Mouse (Mus musculus): ENCODE results near the gene Hyou1. TPM values are rescaled to one million over a fixed set of nuclear protein-coding genes. Genes with fewer than 3 reads are reported as not detected.
"Not testable (repeated sequence)": the region's sequence is repeated elsewhere in the genome, so short reads cannot be mapped to it uniquely, and the experiment has no call there.

The Hyou1 gene
- polyA plus RNA-seq, 1 experiment from 2014 or later = 41.3 TPM

GRCm38 (mm10) chr9:44398087-44398486, 18.8 kb downstream of the Hyou1 start:
- no peak for DNase-seq (ENCODE audit: low spot score)
- Histone ChIP-seq H3K36me3 (peaks cover 45% of the 10 kb centered on the region), H3K4me3 (peak overlapping the region; percentile 84), H3K4me1 (peaks cover 21% of the 10 kb centered on the region), H3K27ac (no peak overlapping the region), H3K9me3 (replicated peaks) (no peaks in the 10 kb centered on the region), H3K27me3 (ENCODE audit: low read depth, poor library complexity, severe bottlenecking) (peaks cover 12% of the 10 kb centered on the region; the same call in 1 of the 2 replicates)
- 21% methylated on average over 4 of the region's 4 CpGs for WGBS

DNA sequence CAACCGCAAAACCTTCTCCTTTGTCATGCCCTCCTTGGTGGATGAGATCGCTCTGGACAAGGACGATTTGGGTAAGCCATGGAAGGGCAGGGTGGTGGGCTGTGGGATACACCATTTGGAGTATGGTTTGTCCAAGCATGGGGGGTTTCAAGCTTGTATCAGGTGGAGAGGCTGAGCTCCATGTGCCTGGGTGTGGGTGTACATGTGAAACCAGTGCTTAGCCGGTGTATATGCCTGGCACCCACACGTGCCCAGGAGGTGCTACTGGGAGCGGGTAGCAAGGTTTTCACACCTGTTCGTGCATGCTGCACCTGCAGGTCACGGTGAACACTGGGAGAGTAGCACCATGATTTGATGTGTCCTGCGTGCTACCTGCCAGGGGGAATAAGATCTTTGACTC, 19.3 kb downstream of the Hyou1 start:
- H3K36me3 ChIP-seq = peaks cover 49% of the 10 kb centered on the region
- H3K27me3 ChIP-seq (ENCODE audit: low read depth, poor library complexity, severe bottlenecking) = peaks cover 12% of the 10 kb centered on the region; the same call in 1 of the 2 replicates
- peaks cover 21% of the 10 kb centered on the region for H3K4me1 ChIP-seq
- DNase-seq (ENCODE audit: low spot score) = no peak
- no peak overlapping the region for H3K27ac ChIP-seq
- H3K9me3 ChIP-seq (replicated peaks) = no peaks in the 10 kb centered on the region
- no peak overlapping the region for H3K4me3 ChIP-seq
- WGBS = 80% methylated on average over 9 of the region's 9 CpGs

DNA sequence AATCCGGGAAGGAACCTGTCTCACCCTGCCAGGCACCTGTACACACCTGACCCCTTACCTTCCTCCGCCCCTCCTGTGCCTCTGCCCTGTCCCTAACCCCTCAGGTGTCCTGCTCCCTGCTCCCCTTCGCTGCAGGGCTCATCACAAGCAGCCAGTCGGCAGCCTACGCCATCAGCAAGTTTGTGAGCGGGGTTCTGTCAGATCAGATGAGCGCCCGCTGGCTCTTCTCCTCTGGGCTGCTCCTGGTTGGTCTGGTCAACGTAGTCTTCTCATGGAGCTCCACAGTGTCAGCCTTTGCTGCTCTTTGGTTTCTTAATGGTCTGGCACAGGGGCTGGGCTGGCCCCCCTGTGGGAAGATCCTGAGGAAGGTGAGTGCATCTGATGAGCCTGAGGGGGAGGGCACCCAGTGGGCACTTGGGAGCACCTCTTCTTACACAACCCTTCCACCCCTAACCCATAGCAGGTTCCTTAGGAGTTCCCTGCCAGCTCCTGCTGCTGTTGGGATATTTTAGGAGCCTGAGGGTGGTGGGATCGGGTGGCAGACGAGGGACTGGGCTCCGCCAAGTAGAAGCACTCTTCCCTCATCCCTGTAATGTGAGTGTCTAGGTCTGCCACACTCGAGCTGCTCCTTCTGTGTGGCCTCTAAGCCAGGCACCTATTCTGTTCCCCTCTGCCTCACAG, 20.0 kb downstream of the Hyou1 start:
- Histone ChIP-seq H3K36me3 (peaks cover 56% of the 10 kb centered on the region), H3K4me1 (peaks cover 21% of the 10 kb centered on the region), H3K27ac (no peak overlapping the region), H3K27me3 (ENCODE audit: low read depth, poor library complexity, severe bottlenecking) (peaks cover 12% of the 10 kb centered on the region; the same call in 1 of the 2 replicates), H3K9me3 (replicated peaks) (no peaks in the 10 kb centered on the region), H3K4me3 (no peak overlapping the region)
- no peak for DNase-seq (ENCODE audit: low spot score)
- 86% methylated on average over 13 of the region's 13 CpGs for WGBS

GRCm38 (mm10) chr9:44399795-44400114, 20.5 kb downstream of the Hyou1 start:
- 92% methylated on average over 6 of the region's 6 CpGs for WGBS
- Histone ChIP-seq H3K9me3 (replicated peaks) (no peaks in the 10 kb centered on the region), H3K4me1 (peaks cover 21% of the 10 kb centered on the region), H3K36me3 (peaks cover 61% of the 10 kb centered on the region), H3K27ac (no peak overlapping the region), H3K4me3 (no peak overlapping the region), H3K27me3 (ENCODE audit: low read depth, poor library complexity, severe bottlenecking) (peaks cover 12% of the 10 kb centered on the region; the same call in 1 of the 2 replicates)
- no peak for DNase-seq (ENCODE audit: low spot score)

GRCm38 (mm10) chr9:44401081-44401480, 21.8 kb downstream of the Hyou1 start:
- no peaks in the 10 kb centered on the region for H3K9me3 ChIP-seq (replicated peaks)

DNA sequence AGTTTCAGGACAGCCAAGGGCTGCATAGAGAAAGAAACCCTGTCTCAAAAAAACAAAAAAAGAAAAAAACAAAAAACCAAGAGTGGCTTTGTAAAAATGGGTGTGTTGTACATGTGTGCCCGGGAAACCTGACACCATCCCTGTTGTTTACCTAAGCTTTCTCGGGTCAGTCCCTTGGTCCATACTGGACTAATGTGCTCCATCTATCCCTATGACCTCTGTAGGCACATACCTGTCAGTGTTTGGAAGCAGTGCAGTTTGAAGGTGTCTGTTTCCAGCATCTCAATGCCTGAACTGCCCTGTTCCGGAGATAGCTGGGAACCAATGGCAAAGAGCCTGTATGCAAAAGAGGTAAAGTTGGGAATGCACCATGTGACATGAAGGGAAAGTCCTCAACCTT, 25.7 kb downstream of the Hyou1 start:
- Histone ChIP-seq H3K27ac (no peak overlapping the region), H3K4me3 (no peak overlapping the region), H3K4me1 (peaks cover 10% of the 10 kb centered on the region), H3K27me3 (ENCODE audit: low read depth, poor library complexity, severe bottlenecking) (no peaks in the 10 kb centered on the region), H3K9me3 (replicated peaks) (no peaks in the 10 kb centered on the region), H3K36me3 (peaks cover 74% of the 10 kb centered on the region)
- DNase-seq (ENCODE audit: low spot score) = no peak
- 80% methylated on average over 3 of the region's 3 CpGs for WGBS

More at GRCm38 (mm10) chr9:44401081-44401480, 21.8 kb downstream of the Hyou1 start:
- Histone ChIP-seq H3K27me3 (ENCODE audit: low read depth, poor library complexity, severe bottlenecking) (peaks cover 12% of the 10 kb centered on the region; the same call in 1 of the 2 replicates), H3K27ac (no peak overlapping the region), H3K4me1 (peaks cover 22% of the 10 kb centered on the region), H3K36me3 (peaks cover 70% of the 10 kb centered on the region), H3K4me3 (no peak overlapping the region)
- WGBS = 93% methylated on average over 4 of the region's 4 CpGs
- DNase-seq (ENCODE audit: low spot score) = no peak

- WGBS = under 1% methylated on average over 51 of the region's 51 CpGs
- H3K4me1 ChIP-seq = peaks cover 10% of the 10 kb centered on the region
- no peaks in the 10 kb centered on the region for H3K9me3 ChIP-seq (replicated peaks)
- no peaks in the 10 kb centered on the region for H3K27me3 ChIP-seq (ENCODE audit: low read depth, poor library complexity, severe bottlenecking)
- peak within 1 kb of the TSS; percentile 94 for H3K27ac ChIP-seq
- H3K4me3 ChIP-seq = peak within 1 kb of the TSS; percentile 93
- H3K36me3 ChIP-seq = peaks cover 74% of the 10 kb centered on the region
- peak; percentile 94 for DNase-seq (ENCODE audit: low spot score)
These were observed 27.8 kb downstream of the Hyou1 start, which contains the start of the genes Rps25 and Trappc4 for GRCm38 (mm10) chr9:44406906-44407751. TSS of gene Rps25 (plus strand) at chr9:44407139. TSS of gene Trappc4 (minus strand) at chr9:44407600.

DNA sequence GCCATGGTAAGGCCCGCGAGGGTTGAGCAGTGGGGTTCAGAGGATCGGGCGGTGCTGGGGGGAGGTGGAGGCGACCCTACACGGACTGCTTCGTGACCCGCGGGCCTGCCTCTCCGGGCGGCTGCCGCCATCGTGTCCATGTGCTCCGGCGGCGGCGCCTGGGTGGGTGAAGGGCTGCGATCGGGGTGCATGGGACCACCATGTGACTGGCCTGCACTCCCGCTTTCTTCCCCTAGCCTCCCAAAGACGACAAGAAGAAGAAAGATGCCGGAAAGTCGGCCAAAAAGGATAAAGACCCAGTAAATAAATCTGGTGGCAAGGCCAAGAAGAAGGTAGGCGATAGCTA, 28.4 kb downstream of the Hyou1 start:
- Histone ChIP-seq H3K36me3 (peaks cover 74% of the 10 kb centered on the region), H3K4me3 (peak overlapping the region; percentile 93)
- under 1% methylated on average over 24 of the region's 24 CpGs for WGBS

GRCm38 (mm10) chr9:44408693-44409092, 29.4 kb downstream of the Hyou1 start:
- peaks cover 74% of the 10 kb centered on the region for H3K36me3 ChIP-seq
- H3K4me1 ChIP-seq; H3K27me3 ChIP-seq (ENCODE audit: low read depth, poor library complexity, severe bottlenecking); H3K9me3 ChIP-seq (replicated peaks); DNase-seq (ENCODE audit: low spot score): not testable (repeated sequence)
- H3K27ac ChIP-seq = 0 out of 2 replicates have a peak overlapping the region, but pooled peaks have one; percentile 94
- peak overlapping the region; percentile 93 for H3K4me3 ChIP-seq
- 80% methylated on average over 9 of the region's 9 CpGs for WGBS

More for the DNA sequence above, 28.4 kb downstream of the Hyou1 start:
- Histone ChIP-seq H3K9me3 (replicated peaks) (no peaks in the 10 kb centered on the region), H3K27ac (peak overlapping the region; percentile 94), H3K4me1 (peaks cover 10% of the 10 kb centered on the region), H3K27me3 (ENCODE audit: low read depth, poor library complexity, severe bottlenecking) (no peaks in the 10 kb centered on the region)
- no peak for DNase-seq (ENCODE audit: low spot score)

- no peaks in the 10 kb centered on the region for H3K9me3 ChIP-seq (replicated peaks)
- 85% methylated on average over 2 of the region's 2 CpGs for WGBS
- no peak overlapping the region for H3K27ac ChIP-seq
- no peaks in the 10 kb centered on the region for H3K27me3 ChIP-seq (ENCODE audit: low read depth, poor library complexity, severe bottlenecking)
- DNase-seq (ENCODE audit: low spot score) = no peak
- peaks cover 73% of the 10 kb centered on the region for H3K36me3 ChIP-seq
- H3K4me1 ChIP-seq = peaks cover 10% of the 10 kb centered on the region
- no peak overlapping the region for H3K4me3 ChIP-seq
These were observed 31.5 kb downstream of the Hyou1 start for GRCm38 (mm10) chr9:44410647-44411336.

GRCm38 (mm10) chr9:44411601-44412130, 32.4 kb downstream of the Hyou1 start:
- Histone ChIP-seq H3K27ac (no peak overlapping the region), H3K4me3 (no peak overlapping the region), H3K4me1 (peaks cover 5% of the 10 kb centered on the region; the same call in 1 of the 2 replicates), H3K36me3 (peaks cover 81% of the 10 kb centered on the region), H3K27me3 (ENCODE audit: low read depth, poor library complexity, severe bottlenecking) (no peaks in the 10 kb centered on the region), H3K9me3 (replicated peaks) (no peaks in the 10 kb centered on the region)
- DNase-seq (ENCODE audit: low spot score) = no peak
- WGBS = 77% methylated on average over 1 of the region's 1 CpGs

GRCm38 (mm10) chr9:44412306-44412705, 33.0 kb downstream of the Hyou1 start:
- Histone ChIP-seq H3K4me1 (peaks cover 9% of the 10 kb centered on the region), H3K27me3 (ENCODE audit: low read depth, poor library complexity, severe bottlenecking) (no peaks in the 10 kb centered on the region), H3K36me3 (peaks cover 81% of the 10 kb centered on the region), H3K9me3 (replicated peaks) (no peaks in the 10 kb centered on the region), H3K27ac (no peak overlapping the region), H3K4me3 (no peak overlapping the region)
- WGBS = 84% methylated on average over 4 of the region's 4 CpGs
- no peak for DNase-seq (ENCODE audit: low spot score)

Data from limb, embryonic 10.5 days (tissue).